Mouse (Mus musculus) small intestine, adult 2 months (tissue): ENCODE results near the gene Metrnl. TPM values are rescaled to one million over a fixed set of nuclear protein-coding genes. Genes with fewer than 3 reads are reported as not detected.
A peak's percentile ranks its signal among the peaks of the same experiment; 100 is the strongest.

ENCODE experiments used
- H3K27ac ChIP-seq: fragments of 200-500 bp; 2 replicates; pipeline ENCODE4 v1.5.1; 2012; ENCODE audit warnings: low read depth, low read length, control low read depth, inconsistent platforms; ENCODE audit not compliant: insufficient read depth
- H3K27me3 ChIP-seq: fragments of 200-500 bp; 2 replicates; pipeline ENCODE4 v1.6.1; 2012; ENCODE audit warnings: mild to moderate bottlenecking, moderate library complexity, low read length, inconsistent platforms; ENCODE audit not compliant: control insufficient read depth, insufficient read depth
- H3K36me3 ChIP-seq: fragments of 200-500 bp; 2 replicates; pipeline ENCODE4 v1.6.1; 2012; ENCODE audit warnings: mild to moderate bottlenecking, low read length, control low read depth, inconsistent platforms; ENCODE audit not compliant: control insufficient read depth, insufficient read depth
- H3K4me1 ChIP-seq: fragments of 200-500 bp; 2 replicates; pipeline ENCODE4 v1.6.1; 2012; ENCODE audit warnings: low read length, inconsistent platforms, mixed read lengths; ENCODE audit not compliant: control insufficient read depth, insufficient read depth, insufficient read length
- H3K4me3 ChIP-seq: fragments of 200-500 bp; 2 replicates; pipeline ENCODE4 v1.5.1; 2012; ENCODE audit warnings: low read depth, mild to moderate bottlenecking, control low read depth, inconsistent platforms, low read length, moderate library complexity
- CTCF ChIP-seq: fragments of 200-500 bp; IDR thresholded peaks from 2 replicates; pipeline ENCODE4 v1.5.1; 2012; ENCODE audit warnings: low read depth, mild to moderate bottlenecking, control low read depth, inconsistent platforms, low read length, moderate library complexity, mixed read lengths; ENCODE audit not compliant: insufficient replicate concordance, insufficient read length; ENCODE audit errors: extremely low read depth
- POLR2A ChIP-seq: fragments of 200-500 bp; IDR thresholded peaks from 2 replicates; pipeline ENCODE4 v1.6.1; 2012; ENCODE audit warnings: low read depth, mild to moderate bottlenecking, control low read depth, inconsistent platforms, low read length, moderate library complexity
- WGBS: fragments of 180-500 bp; shearing (Covaris S2); methylation state at CpG from one replicate; pipeline ENCODE4 v1.1.7; 2018; 5-methylcytosine and 5-hydroxymethylcytosine counted together
- polyA plus RNA-seq: library from polyadenylated mRNA; depleted of rRNA; stranded (reverse); fragments of >200 nt; gene quantifications from 2 replicates; pipeline ENCODE4 v1.2.3, GENCODE M21; 2012

Metrnl gene
- polyA plus RNA-seq, 1 experiment = 219 TPM

DNA sequence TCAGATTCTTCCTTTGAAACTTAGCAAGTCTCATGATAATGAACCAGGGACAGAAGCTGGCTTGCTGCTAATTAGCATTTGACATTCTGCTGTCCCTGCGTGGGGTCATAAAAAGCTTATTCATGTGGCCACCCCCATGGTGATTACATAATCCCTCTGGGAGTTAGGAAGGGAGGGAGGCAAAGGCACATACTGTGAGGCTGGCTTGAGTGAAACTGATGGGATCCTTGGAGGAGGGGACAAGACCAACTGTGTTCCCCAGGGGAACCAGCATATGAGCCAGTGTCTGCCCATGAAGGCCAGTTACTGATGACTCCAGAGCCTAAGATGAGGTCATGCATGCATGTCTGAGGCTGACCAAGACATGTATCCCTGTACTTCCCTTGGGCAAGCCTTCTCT, 33.5 kb downstream of the Metrnl start:
- H3K4me1 ChIP-seq = no peaks in the 10 kb centered on the region
- no peak overlapping the region for H3K27ac ChIP-seq
- no peaks in the 10 kb centered on the region for H3K36me3 ChIP-seq
- no peak overlapping the region for H3K4me3 ChIP-seq
- WGBS = 26% methylated on average over 1 of the region's 1 CpGs
- H3K27me3 ChIP-seq = no peaks in the 10 kb centered on the region
- TF ChIP-seq CTCF (no peak), POLR2A (no peak)

DNA sequence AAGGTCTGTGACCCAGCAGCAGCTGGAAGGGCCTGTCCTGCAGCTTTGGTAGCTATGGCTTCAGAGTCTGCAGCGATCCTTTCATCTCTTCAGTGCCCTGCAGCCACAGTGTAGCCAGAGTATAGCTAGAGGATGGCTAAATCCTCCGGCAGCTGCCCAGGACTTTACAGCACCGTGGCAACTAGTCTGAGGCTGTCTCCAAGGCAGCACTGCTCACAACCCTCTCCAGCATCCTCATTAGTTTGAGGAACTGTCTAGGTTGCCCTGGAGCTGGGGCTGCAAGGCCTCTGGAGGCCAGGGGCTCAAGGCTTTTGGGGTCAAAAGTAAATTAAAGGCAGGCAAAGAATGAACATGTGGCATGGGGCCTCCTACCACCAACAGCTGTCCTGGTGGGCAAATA, 37.3 kb downstream of the Metrnl start:
- peaks cover 18% of the 10 kb centered on the region; the same call in 1 of the 2 replicates for H3K4me1 ChIP-seq
- no peak overlapping the region for H3K4me3 ChIP-seq
- no peak overlapping the region for H3K27ac ChIP-seq
- no peaks in the 10 kb centered on the region for H3K27me3 ChIP-seq
- 82% methylated on average over 3 of the region's 3 CpGs for WGBS
- TF ChIP-seq POLR2A (no peak), CTCF (no peak)
- no peaks in the 10 kb centered on the region for H3K36me3 ChIP-seq

DNA sequence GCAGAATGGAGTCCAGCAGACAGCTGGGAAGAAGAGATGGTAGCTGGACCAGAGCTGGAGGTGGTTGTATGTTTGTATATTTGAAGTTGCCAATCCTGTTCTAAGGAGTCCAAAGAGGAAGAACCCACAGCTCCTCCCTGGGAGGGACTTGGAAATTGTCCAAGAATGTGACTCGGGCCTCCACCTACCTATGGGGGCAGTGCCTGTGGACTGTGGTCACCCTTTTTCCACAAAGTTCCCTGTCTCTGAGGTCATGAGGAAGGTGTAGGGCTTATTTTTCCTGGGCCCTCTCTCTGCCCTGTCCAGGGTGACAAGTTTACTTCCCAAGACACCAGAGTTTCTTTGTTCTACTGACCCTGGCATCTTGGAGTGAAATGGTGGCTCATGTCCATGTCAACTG, 39.6 kb downstream of the Metrnl start:
- WGBS = 3% methylated on average over 1 of the region's 1 CpGs
- Histone ChIP-seq H3K4me3 (no peak overlapping the region), H3K27me3 (no peaks in the 10 kb centered on the region), H3K27ac (peak overlapping the region; percentile 98), H3K36me3 (no peaks in the 10 kb centered on the region), H3K4me1 (peaks cover 23% of the 10 kb centered on the region; the same call in 1 of the 2 replicates)
- no peak for TF ChIP-seq POLR2A
- no peak for TF ChIP-seq CTCF

DNA sequence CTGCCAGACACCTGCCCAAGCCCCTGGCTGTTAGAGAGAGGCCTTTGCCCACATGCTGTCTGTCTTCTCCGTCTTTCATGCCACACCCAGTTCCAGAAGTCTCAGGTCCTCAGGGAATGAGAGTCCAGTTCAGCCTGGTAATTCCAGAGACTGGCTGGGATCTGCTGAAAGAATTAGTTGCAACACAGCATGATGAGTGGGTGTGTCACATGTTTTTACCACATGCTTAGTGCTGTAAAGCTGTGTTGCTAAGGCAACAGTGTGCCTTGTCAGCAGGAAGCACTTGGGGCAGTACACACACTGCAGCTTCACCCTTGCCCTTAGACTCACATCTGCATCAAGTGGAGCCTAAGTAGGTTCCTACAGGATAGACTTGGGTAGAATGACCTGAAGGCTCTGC, 40.1 kb downstream of the Metrnl start:
- peak overlapping the region; percentile 98 for H3K27ac ChIP-seq
- H3K36me3 ChIP-seq = no peaks in the 10 kb centered on the region
- no peaks in the 10 kb centered on the region for H3K27me3 ChIP-seq
- H3K4me1 ChIP-seq = peaks cover 23% of the 10 kb centered on the region; the same call in 1 of the 2 replicates
- H3K4me3 ChIP-seq = no peak overlapping the region
- no peak for TF ChIP-seq CTCF
- TF ChIP-seq POLR2A = no peak; the same call in 1 of the 2 replicates
- WGBS = 10% methylated on average over 1 of the region's 1 CpGs

DNA sequence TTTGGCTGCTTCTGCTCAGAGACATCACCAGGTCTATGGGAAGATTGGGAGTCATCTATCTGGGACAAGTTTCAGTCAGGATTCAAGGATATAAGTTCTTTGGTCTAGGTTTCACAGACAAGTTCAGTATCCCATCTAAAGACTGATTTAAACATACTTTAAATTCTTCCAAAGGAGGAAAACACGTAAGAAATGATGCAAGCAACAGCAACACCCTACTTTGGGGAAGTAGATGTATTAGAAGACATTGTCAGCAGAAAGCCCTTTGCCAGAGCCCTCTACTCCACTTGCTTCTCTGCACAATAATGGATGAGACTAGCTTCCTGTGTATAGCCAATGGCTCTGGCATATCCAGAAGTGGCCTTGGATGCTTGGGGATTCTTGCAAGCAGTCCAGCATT, 41.8 kb downstream of the Metrnl start:
- no peaks in the 10 kb centered on the region for H3K36me3 ChIP-seq
- H3K4me3 ChIP-seq = no peak overlapping the region
- H3K27me3 ChIP-seq = no peaks in the 10 kb centered on the region
- no peak overlapping the region for H3K27ac ChIP-seq
- no peak for TF ChIP-seq CTCF
- TF ChIP-seq POLR2A = no peak
- 70% methylated on average over 1 of the region's 1 CpGs for WGBS
- peaks cover 23% of the 10 kb centered on the region; the same call in 1 of the 2 replicates for H3K4me1 ChIP-seq

DNA sequence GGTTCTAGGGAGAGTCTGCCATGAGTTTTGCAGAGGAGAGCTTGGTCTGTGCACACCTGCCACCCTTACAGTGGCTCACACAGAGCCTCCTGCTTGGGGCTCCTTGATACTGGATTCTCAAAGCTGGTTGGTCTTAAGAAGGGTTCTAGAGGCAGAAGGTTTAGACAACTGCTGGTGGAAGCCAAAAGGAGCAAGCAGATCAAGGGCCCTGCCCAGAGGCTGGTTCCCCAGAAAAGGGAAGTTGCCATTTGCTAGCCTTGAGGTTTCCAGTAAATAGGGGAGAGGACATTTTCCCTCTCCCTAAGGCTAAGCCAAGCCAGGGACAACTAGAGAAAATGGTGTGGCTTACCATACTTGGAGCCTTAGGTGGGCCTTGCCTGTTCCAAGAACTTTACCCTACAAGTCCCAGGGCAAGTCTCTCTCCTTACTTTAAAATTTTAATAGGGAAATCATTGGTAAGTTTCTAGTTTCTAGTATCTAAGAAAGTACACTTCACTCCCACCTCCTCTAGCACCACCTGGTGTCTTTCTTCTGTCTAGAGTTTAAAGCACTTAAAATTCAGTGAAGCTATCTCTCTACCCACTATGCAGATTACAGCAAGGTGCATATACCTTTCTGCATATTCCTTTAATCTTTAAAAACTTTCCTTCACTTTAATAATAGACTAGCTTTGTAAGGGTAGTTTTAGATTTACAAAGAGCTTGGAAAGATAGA, 42.7 kb downstream of the Metrnl start:
- no peak for TF ChIP-seq CTCF
- no peak for TF ChIP-seq POLR2A
- peaks cover 23% of the 10 kb centered on the region; the same call in 1 of the 2 replicates for H3K4me1 ChIP-seq
- no peaks in the 10 kb centered on the region for H3K36me3 ChIP-seq
- H3K27me3 ChIP-seq = no peaks in the 10 kb centered on the region
- H3K4me3 ChIP-seq = no peak overlapping the region
- no peak overlapping the region for H3K27ac ChIP-seq

DNA sequence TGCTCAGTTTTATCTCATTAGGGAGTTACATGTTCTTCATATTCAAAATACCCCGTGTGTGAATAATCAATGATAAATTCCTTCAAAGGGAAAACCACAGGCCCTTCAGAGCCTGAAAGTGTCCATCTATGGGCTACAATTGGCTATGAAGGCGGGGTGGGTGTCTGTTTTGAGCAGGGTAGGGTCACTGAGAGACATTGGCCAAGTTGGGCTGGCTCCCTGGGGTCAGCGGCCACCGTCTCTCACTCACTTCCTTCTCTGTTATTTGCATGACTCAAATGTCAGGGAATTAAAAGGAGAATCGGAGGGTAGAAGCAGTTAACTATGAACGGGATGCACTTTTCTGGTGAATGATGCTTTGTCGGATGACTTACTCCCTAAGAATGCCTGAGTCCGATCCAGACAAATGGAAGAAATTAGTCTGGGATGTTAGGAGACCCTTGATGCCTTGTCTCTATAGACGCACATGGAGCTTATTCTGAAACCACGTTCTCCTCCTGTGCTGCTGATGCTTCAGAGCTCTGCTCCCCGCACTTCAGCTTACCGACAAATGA, 45.7 kb downstream of the Metrnl start:
- Histone ChIP-seq H3K36me3 (no peaks in the 10 kb centered on the region), H3K27me3 (no peaks in the 10 kb centered on the region), H3K4me3 (no peak overlapping the region), H3K27ac (no peak overlapping the region), H3K4me1 (peaks cover 10% of the 10 kb centered on the region; the same call in 1 of the 2 replicates)
- WGBS = 84% methylated on average over 12 of the region's 12 CpGs
- TF ChIP-seq POLR2A = no peak
- TF ChIP-seq CTCF = no peak
